Mouse (Mus musculus) stomach, postnatal 0 days (tissue): ENCODE data around the gene Garnl3. TPM values are rescaled to one million over a fixed set of nuclear protein-coding genes. Genes with fewer than 3 reads are reported as not detected.

Experiments
- ATAC-seq: fragments of 200-750 bp; cut with Nextera tagmentation; 2 replicates; pipeline ENCODE4 v1.8.0; 2017; ENCODE audit not compliant: low FRiP score, low TSS enrichment
- DNase-seq: peaks from one replicate; pipeline ENCODE4 v3.0.0-alpha.2; 2016; ENCODE audit warnings: low spot score
- H3K27ac ChIP-seq: fragments of 300-500 bp; sonication (generic); replicated peaks from 2 replicates; pipeline ENCODE4 v1.5.1; 2014; ENCODE audit warnings: mild to moderate bottlenecking, control low read depth
- H3K27me3 ChIP-seq: fragments of 300-500 bp; sonication (generic); 2 replicates; pipeline ENCODE4 v1.6.1; 2014; ENCODE audit warnings: low read length; ENCODE audit not compliant: control insufficient read depth, insufficient read depth
- H3K36me3 ChIP-seq: fragments of 300-500 bp; sonication (generic); 2 replicates; pipeline ENCODE4 v1.6.1; 2014; ENCODE audit warnings: low read length, mixed read lengths; ENCODE audit not compliant: control insufficient read depth, insufficient read depth
- H3K4me1 ChIP-seq: fragments of 300-500 bp; sonication (generic); replicated peaks from 2 replicates; pipeline ENCODE4 v1.6.1; 2014; ENCODE audit warnings: antibody characterized with exemption; ENCODE audit not compliant: control insufficient read depth, insufficient read depth
- H3K4me2 ChIP-seq: fragments of 300-500 bp; sonication (generic); replicated peaks from 2 replicates; pipeline ENCODE4 v1.6.1; 2014; ENCODE audit warnings: low read depth, mild to moderate bottlenecking, control low read depth, moderate library complexity
- H3K4me3 ChIP-seq: fragments of 300-500 bp; sonication (generic); 2 replicates; pipeline ENCODE4 v1.5.1; 2014; ENCODE audit warnings: low read depth, low read length, control low read depth
- H3K9ac ChIP-seq: fragments of 300-500 bp; sonication (generic); 2 replicates; pipeline ENCODE4 v1.6.1; 2014; ENCODE audit warnings: mild to moderate bottlenecking, low read length, control low read depth, mixed read lengths
- H3K9me3 ChIP-seq: fragments of 300-500 bp; sonication (generic); 2 replicates; pipeline ENCODE4 v1.6.1; 2016; ENCODE audit warnings: low read length; ENCODE audit not compliant: control insufficient read depth
- CTCF ChIP-seq: IDR thresholded peaks from 2 replicates; pipeline ENCODE4 v1.5.1; 2016; ENCODE audit warnings: antibody characterized with exemption, low read depth, mild to moderate bottlenecking, moderate library complexity
- EP300 ChIP-seq: optimal IDR thresholded peaks from 2 replicates; pipeline ENCODE3; 2016; ENCODE audit warnings: antibody characterized with exemption
- WGBS: fragments of 180-500 bp; shearing (Covaris S2); extraction: QIAGEN DNeasy Blood & Tissue Kit; methylation state at CpG from one replicate; pipeline ENCODE4 v1.1.7; 2014; 5-methylcytosine and 5-hydroxymethylcytosine counted together
- polyA plus RNA-seq: library from polyadenylated mRNA; unstranded; fragments of >200 nt; fragmentation: Nextera tagmentation; extraction: Ambion mirVana; gene quantifications from 2 replicates; pipeline ENCODE4 v1.2.1, GENCODE M21; 2015

The Garnl3 gene
- polyA plus RNA-seq, 1 experiment from 2014 or later: 5.6 TPM

DNA sequence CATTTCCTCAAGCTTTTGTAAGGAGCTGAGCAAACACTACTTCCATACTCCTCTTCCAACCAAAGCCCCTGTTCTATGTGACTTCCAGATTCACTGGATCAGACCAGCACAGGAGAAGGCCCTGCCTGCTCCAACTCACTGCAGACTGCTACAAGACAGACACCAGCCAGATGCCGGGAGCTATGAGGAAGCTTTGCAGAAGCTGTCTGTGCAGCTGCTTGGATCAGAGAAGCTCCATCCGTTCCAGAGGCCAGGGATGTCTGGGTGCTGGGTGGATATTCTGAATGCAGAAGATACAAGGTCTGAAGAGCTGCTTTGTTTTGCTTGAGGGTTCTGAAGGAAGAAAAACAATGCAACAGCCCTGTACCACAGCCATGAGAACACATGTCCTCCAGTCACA, 59.1 kb downstream of the Garnl3 start:
- no peak overlapping the region for H3K27ac ChIP-seq
- H3K9ac ChIP-seq: no peak overlapping the region
- WGBS: 48% methylated on average over 2 of the region's 2 CpGs
- H3K9me3 ChIP-seq: no peaks in the 10 kb centered on the region
- TF ChIP-seq EP300: no peak
- no peak for TF ChIP-seq CTCF
- H3K4me1 ChIP-seq: no peaks in the 10 kb centered on the region
- ATAC-seq: no peak
- H3K36me3 ChIP-seq: no peaks in the 10 kb centered on the region
- no peak overlapping the region for H3K4me3 ChIP-seq
- no peak for DNase-seq
- H3K27me3 ChIP-seq: no peaks in the 10 kb centered on the region
- H3K4me2 ChIP-seq: no peak overlapping the region

DNA sequence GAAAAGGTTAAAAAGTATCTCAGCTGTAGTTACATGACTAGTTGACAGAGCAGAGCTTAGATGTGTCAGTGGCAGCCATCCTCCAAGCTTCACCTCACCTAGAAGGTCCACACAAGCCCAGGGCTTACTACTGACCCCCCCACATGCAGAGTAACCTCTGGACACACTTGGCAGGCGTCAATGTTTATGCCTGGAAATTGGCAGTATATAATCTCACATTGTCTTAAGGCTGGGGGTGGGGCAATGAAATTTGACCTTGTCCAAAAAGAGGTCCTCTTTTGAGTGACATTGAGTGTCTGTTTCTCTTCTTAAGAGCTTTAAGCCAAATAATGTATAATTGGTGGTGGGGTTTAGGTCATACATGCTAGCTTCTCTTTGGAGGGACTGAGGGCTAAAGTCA, 65.8 kb downstream of the Garnl3 start:
- 67% methylated on average over 1 of the region's 1 CpGs for WGBS
- H3K4me1 ChIP-seq: no peaks in the 10 kb centered on the region
- H3K9ac ChIP-seq: no peak overlapping the region
- no peaks in the 10 kb centered on the region for H3K9me3 ChIP-seq
- ATAC-seq (no peak), DNase-seq (no peak)
- H3K36me3 ChIP-seq: no peaks in the 10 kb centered on the region
- no peaks in the 10 kb centered on the region for H3K27me3 ChIP-seq
- H3K27ac ChIP-seq: no peak overlapping the region
- no peak overlapping the region for H3K4me2 ChIP-seq
- H3K4me3 ChIP-seq: no peak overlapping the region
- TF ChIP-seq CTCF: no peak
- no peak for TF ChIP-seq EP300

DNA sequence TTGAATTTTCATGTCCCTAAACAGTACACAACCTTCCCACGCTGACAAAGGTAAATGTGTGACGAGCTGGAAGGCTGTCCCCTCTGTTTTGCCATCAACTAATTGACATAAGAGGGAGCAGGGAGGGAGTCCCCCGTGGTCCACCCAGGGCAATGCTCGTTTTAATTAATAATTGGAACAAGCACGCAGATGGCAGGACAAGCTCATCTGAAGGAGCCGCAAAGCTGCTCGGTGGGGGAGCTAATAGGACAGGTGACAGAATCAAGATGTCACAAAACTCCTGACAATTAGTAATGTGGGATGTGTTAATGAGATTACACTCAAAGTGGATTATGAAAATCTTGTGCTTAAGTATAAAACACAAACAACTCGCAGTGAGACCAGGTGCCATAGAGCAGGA, 68.7 kb downstream of the Garnl3 start:
- TF ChIP-seq CTCF (no peak), EP300 (no peak)
- Histone ChIP-seq H3K27ac (no peak overlapping the region), H3K4me1 (no peaks in the 10 kb centered on the region), H3K9ac (no peak overlapping the region), H3K36me3 (no peaks in the 10 kb centered on the region), H3K27me3 (no peaks in the 10 kb centered on the region), H3K9me3 (no peaks in the 10 kb centered on the region), H3K4me2 (no peak overlapping the region), H3K4me3 (no peak overlapping the region)
- DNase-seq: no peak
- WGBS: 75% methylated on average over 8 of the region's 8 CpGs
- no peak for ATAC-seq

DNA sequence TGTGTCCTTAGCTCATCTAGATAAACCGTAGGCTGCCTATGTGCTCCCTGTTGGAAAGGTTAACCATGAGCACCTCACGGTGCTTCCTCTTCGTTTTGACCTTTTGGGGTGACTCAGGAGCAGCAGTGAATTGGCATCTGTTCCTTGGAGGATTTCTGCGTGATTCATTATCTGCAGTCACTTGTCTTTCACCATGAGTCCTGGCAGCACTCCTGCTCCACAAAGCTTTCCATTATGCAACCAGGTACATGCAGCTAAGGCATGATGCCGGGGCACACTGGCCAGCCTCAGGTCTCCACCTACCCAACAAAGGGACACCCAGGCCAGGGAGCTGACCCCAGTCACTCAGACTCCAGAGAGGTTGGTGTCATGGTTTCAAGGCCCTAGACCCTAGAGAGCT, 72.5 kb downstream of the Garnl3 start:
- H3K27ac ChIP-seq: no peak overlapping the region
- TF ChIP-seq EP300 (no peak), CTCF (no peak)
- 73% methylated on average over 5 of the region's 5 CpGs for WGBS
- H3K36me3 ChIP-seq: no peaks in the 10 kb centered on the region
- H3K9ac ChIP-seq: no peak overlapping the region
- H3K9me3 ChIP-seq: no peaks in the 10 kb centered on the region
- no peak overlapping the region for H3K4me2 ChIP-seq
- no peak overlapping the region for H3K4me3 ChIP-seq
- no peak for ATAC-seq
- no peaks in the 10 kb centered on the region for H3K27me3 ChIP-seq
- DNase-seq: no peak
- no peaks in the 10 kb centered on the region for H3K4me1 ChIP-seq

DNA sequence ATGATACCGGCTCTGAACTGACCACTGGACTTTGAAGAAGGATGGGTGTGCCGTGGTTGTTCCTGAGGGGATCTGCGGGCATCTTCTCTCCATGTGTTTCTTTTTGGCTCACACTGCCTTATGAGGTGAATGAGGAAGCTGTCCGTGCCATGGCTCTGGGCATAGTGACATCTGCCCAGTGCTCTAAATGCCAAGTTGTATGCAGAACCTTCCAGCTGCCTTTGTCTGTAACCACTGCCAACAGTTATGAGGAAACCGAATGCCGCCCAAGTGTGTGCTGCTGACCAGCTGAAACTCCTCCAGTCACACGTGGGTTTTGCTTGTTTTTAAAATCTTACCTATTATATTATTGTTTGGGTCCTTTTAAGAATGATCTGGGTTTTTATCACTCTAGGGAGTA, 73.9 kb downstream of the Garnl3 start:
- no peak for DNase-seq
- H3K4me3 ChIP-seq: no peak overlapping the region
- no peak overlapping the region for H3K4me2 ChIP-seq
- no peak overlapping the region for H3K27ac ChIP-seq
- no peak overlapping the region for H3K9ac ChIP-seq
- H3K27me3 ChIP-seq: no peaks in the 10 kb centered on the region
- TF ChIP-seq EP300: no peak
- TF ChIP-seq CTCF: no peak
- no peak for ATAC-seq
- 83% methylated on average over 7 of the region's 7 CpGs for WGBS
- H3K4me1 ChIP-seq: no peaks in the 10 kb centered on the region
- no peaks in the 10 kb centered on the region for H3K36me3 ChIP-seq
- no peaks in the 10 kb centered on the region for H3K9me3 ChIP-seq

DNA sequence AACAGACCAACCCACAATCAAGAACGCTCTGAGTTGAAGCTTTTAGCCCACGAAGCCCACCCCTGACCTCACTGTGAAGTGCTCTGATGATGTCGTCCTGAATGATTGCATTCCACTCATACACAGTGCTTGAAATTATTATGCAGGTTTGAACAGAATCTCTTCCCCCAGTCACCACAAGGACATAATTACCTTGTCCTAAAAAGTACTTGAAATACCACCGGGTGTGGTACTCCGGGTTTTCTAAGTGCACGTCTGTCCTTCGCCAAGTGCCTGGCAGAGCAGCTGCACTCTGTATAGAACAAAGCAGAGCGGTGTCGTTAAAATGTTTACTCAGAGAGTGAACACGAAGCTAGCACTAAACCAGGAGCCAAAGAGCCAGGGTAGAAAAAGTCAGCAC, 77.5 kb downstream of the Garnl3 start:
- H3K27ac ChIP-seq: no peak overlapping the region
- no peak overlapping the region for H3K4me2 ChIP-seq
- H3K9ac ChIP-seq: no peak overlapping the region
- H3K4me3 ChIP-seq: no peak overlapping the region
- DNase-seq: no peak
- H3K4me1 ChIP-seq: no peaks in the 10 kb centered on the region
- TF ChIP-seq CTCF: no peak
- TF ChIP-seq EP300: no peak
- no peaks in the 10 kb centered on the region for H3K9me3 ChIP-seq
- H3K27me3 ChIP-seq: no peaks in the 10 kb centered on the region
- 14% methylated on average over 10 of the region's 10 CpGs for WGBS
- ATAC-seq: no peak; the same call in 1 of the 2 replicates
- H3K36me3 ChIP-seq: no peaks in the 10 kb centered on the region
